Mouse (Mus musculus) brain, embryonic 14.5 days (tissue): ENCODE results near the gene Hdac6.
"Not testable (repeated sequence)": the region's sequence is repeated elsewhere in the genome, so short reads cannot be mapped to it uniquely, and the experiment has no call there.

ENCODE experiments used
- CTCF ChIP-seq: fragments of 200-500 bp; IDR thresholded peaks from 2 replicates; pipeline ENCODE4 v1.5.1; 2012; ENCODE audit warnings: inconsistent platforms, mild to moderate bottlenecking, moderate library complexity, borderline replicate concordance; ENCODE audit not compliant: insufficient read depth, insufficient read length; ENCODE audit errors: extremely low read depth
- POLR2A ChIP-seq: fragments of 200-500 bp; IDR thresholded peaks from 2 replicates; pipeline ENCODE4 v1.6.1; 2012; ENCODE audit warnings: mild to moderate bottlenecking, inconsistent platforms, borderline replicate concordance; ENCODE audit not compliant: poor library complexity, insufficient read depth, insufficient read length, severe bottlenecking; ENCODE audit errors: extremely low read depth

DNA sequence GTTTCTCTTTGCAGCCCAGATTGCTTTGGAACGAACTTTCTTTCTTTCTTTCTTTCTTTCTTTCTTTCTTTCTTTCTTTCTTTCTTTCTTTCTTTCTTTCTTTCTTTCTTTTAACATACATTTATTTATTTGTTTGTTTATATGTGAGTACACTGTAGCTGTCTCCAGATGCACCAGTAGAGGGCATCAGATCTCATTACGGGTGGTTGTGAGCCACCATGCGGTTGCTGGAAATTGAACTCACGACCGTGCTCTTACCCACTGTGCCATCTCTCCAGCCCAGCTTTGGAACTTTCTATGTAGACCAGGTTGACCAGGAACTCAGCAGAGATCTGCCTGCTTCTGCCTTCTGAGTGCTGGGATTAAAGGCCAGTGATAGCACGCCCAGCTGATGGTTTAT lies 29.7 kb downstream of the Hdac6 start:
- TF ChIP-seq POLR2A, CTCF: not testable (repeated sequence)
